Mouse (Mus musculus): ENCODE data around the gene Hsf4. TPM values are rescaled to one million over a fixed set of nuclear protein-coding genes. Genes with fewer than 3 reads are reported as not detected.
A peak's percentile ranks its signal among the peaks of the same experiment; 100 is the strongest.
"Not testable (repeated sequence)": the region's sequence is repeated elsewhere in the genome, so short reads cannot be mapped to it uniquely, and the experiment has no call there.

Hsf4 gene
- total RNA-seq, 4 experiments from 2014 or later = 21.3 to 25.7 (median 22.9) TPM

DNA sequence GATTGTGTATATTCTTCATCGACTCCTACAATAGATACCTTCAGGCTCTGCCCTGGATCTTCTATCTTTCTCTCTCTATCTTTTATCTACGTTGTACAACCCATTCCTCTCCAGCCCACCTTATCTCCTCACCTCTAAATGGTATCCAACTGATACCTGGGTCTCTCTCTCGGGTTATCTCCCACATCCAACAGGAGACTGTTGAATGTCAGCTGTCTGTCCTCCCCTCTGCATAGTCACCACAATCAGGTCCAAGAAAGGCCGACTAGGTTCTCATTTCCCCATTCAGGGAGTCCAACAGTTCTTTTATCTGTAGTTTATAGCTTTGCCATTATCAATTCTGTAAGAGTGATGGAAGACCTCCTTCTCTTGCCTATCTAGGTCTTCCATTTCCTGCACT is 12.6 kb downstream of the Hsf4 start:
- no peak for DNase-seq (ENCODE audit: low spot score in 2 of 2)

DNA sequence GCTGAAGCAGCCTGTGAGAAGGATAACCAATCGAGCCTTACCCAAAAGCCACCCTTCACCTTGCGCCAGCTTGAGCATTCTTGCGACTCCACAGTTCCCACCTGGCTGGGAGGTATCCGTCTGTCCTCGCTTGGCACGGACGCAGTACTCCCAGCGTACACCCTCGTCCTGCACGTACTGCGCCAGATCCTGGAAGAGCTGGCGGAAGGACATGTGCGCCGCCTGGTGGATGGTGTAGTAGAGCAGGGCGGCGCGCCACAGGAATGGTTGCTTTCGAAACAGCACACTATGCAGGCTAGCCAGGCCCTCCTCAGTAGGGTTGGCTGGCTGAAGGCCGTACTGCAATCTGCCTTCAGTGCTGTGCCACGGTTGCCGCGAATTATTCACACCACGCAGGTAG is 13.5 kb downstream of the Hsf4 start:
- DNase-seq (ENCODE audit: low spot score in 2 of 2) = no peak

DNA sequence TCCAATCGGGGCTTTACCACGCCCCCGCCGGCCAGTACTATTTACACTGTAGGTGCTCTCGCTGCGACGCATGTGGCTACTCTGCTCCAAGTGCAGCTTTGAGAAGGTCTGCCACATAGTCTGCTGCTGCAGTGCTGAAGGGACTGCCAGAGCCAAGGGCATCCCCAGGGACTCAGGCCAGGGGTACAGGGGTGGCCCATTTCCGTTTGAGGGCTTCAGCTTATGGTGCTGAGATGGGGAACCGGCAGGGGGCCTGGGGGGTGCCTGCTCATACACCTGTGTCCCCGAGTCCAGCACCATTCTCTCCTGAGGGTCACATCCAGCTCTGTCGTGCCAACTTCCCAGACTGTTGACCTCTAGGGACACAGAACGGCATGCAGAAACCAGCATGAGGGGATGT is 15.9 kb downstream of the Hsf4 start:
- DNase-seq (ENCODE audit: low spot score in 2 of 2) = no peak

DNA sequence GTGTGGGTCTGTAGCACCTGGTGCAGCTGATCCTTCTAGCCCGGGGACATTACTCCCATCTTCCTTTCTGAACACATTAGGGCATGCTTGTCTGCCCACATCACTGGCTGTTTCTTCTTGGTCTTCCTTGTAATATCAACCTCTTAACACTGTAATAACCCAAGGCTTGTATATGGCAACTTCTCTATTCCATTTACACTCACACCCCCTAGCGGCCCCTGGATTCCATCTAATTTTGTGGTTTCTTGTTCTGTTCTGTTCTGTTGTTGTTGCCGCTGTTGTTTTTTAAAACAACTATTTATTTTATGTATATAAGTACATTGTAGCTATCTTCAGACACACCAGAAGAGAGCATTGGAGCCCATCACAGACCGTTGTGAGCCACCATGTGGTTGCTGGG is 17.3 kb downstream of the Hsf4 start:
- no peak for DNase-seq (ENCODE audit: low spot score in 2 of 2)

DNA sequence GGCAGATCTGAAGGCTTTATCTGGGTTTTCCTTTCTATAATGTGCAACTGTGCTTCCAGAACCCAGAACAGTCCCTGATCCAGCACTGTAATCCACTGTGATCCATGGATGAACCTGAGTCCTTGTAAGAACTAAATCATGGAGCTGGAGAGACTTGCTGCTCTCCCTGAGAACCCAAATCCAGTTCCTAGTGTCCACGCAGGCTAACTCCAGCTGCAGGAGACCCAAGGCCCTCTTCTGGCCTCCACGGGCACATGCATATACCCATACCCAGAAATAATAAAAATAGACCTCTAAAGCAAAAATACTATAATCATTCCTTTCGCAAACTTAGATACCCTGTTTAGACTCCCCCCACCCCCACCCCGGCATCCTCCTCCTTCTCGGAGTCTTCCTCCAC is 18.6 kb downstream of the Hsf4 start:
- DNase-seq (ENCODE audit: low spot score in 2 of 2) = no peak

DNA sequence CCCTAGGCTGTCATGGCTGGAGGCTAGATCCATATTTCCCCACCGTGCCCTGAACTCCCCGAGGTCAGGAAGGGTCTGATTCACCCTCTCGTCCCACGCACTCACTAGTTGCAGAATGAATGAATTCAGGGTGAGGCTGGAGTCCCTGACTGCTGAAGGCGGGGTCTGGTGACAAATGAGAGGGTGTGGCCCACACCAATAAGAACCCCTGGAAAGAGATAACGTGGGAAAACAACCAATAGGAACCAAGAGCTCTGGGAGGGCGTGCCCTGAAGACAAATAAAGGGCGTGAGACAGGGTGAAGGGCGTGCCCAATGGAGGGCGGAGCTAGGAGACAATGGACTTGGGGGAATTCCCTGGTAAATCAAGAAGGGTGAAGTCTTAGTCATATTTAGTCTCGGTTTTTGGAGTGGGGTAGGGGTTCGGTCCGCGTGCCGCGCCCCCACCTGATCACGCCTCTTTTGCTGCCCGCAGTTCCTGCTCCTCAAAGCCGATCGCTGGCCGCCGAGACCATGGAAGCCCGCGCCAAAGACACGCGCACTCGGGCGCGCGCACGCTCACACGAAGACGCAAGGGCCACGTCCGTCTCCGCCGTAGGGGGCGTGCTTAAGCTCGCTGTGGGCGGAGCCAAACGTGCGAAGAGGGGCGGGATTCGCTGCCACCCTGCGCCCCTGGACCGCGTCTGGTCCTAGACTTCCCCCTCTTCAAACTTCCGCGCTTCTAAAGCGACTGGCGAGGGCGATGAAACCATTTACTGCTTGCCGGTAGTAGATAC is 19.5 kb downstream of the Hsf4 start:
- peak; percentile 92 to 93 for DNase-seq (ENCODE audit: low spot score in 2 of 2)

DNA sequence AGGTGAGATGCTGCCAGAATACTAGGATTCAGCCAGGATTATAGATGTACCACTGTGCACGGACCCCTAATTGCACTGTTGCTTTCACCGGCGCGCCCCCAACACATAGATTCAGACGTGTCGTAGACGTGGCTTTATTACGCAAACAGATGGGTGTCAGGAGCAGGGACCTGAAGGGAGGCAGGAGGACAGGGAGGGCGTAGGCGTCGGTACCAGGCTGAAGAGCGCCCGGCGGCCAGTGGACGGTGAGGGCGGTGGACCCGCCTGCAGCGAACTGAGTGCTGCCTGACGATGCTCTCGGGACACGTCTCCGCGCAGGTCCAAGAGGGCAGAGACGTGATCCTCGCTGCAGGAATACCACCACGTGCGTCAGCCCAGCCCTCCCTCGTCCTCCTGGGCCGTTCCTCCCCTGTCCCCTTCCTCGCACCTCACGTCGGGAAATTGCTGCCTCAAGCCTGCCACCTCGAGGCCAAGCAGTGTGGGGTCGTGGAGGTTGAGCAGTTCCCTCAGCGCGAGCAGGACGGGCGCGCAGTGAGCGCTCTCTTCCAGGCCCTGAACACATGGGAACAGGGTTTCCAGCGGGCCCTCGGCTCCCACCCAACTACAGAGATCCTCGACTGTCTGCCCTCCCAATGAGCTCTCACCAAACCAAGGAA is 20.3 kb downstream of the Hsf4 start, which contains the start of gene 4931428F04Rik:
Gene 4931428F04Rik (minus strand): TSS at position 60 of the 656 bp plus-strand sequence.
- peak in 1 of 2 experiments; percentile 59 for DNase-seq (ENCODE audit: low spot score in 2 of 2)

DNA sequence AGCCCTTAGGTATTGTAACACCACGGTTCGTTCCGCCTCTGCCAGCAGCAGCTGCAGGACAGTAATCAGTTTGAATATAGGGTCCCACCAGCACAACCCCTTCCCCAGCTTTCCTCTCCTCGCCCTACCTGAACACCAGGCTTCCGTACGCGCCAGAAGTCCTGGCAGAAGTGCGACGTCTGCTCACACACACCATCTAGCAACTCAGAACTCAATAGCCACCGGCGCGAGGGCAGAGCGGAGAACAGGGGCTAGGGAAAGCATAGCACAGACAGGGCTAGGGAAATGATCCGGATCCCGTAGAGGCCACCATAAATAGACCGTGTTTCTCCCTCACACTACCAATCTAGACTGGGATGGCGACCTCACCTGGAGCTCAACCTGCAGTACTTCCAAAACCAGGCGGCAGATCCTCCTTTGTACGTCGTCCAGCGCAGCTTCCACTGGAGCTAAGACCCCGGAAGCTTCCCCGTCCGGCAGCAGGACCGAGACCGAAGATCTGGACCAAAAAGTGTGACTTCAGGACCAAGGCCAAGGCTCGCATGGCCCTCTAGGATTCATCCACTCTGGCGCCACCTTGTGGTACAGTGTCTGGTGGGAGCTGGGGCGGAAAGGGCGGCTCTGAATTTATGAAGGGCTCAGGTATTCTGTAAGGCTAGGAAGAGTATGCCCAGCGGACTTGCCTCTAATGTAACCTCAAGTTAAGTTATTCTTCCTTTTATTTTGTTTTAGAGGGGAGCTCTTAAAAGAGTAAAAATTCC is 21.1 kb downstream of the Hsf4 start:
- DNase-seq (ENCODE audit: low spot score in 2 of 2) = no peak

DNA sequence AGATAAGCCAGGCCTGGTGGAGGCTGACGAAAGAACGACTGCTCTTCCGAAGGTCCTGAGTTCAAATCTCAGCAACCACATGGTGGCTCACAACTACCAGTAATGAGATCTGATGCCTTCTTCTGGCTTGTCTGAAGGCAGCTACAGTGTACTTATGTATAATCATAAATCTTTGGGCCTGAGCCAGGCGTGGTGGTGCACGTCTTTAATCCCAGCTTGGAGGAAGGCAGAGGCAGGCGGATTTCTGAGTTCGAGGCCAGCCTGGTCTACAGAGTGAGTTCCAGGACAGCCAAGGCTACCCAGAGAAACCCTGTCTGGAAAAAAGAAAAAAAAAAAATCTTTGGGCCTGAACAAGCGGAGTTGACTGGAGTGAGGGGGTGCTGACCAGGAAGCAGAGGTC is 21.8 kb downstream of the Hsf4 start:
- not testable (repeated sequence) for DNase-seq (ENCODE audit: low spot score in 2 of 2)

DNA sequence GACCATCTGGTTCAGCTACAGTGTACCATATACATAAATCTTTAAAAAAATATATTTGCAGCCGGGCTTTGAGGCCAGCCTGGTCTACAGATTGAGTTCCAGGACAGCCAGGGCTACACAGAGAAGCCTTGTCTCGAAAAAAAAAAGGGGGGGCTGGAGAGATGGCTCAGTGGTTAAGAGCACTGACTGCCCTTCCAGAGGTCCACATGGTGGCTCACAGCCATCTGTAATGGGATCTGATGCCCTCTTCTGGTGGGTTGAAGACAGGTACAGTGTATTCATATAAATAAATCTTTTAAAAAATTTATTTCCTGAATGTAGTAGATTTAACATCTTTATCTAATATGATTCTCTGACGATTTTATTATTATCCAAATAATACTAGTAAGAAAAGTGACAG is 22.2 kb downstream of the Hsf4 start:
- DNase-seq (ENCODE audit: low spot score in 2 of 2) = not testable (repeated sequence)

DNA sequence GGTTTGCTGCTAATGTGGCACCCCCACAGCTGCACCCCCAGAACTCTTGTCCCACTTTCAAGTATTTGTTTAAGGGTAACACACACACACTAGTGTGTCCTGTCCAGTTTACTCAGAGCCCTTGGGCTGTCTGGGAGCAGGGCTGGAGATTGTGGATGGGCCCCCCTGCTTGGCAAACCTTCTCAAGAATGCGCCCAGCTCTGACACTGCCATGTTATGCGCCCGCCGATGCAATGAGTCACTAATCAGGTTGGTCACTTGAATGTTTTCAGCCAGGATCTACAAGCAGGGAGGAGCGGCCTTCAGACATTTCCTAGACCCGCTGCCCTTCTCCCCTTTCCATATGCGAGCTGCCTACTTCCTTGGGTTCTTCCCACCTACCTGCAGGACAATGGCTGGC is 22.9 kb downstream of the Hsf4 start:
- no peak for DNase-seq (ENCODE audit: low spot score in 2 of 2)

DNA sequence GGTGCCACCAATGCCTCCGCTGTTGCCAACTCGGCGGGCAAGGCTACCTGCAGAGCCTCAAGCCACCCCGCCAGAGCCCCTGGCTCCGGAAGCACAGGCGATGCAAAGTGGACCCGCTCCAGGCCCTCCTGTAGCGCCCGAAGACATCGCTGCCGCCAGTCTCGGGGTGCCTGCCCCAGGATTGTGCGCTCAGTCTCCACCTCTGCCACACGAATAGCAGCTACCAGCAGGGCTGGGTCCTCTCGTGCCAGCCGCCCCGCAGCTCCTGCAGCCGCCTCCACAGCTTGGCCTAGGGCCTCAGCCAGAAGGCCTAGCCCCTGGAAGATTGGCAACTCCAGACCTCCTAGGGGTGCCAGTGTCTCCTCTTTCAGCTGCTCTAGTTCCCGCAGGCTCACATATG is 23.8 kb downstream of the Hsf4 start:
- no peak for DNase-seq (ENCODE audit: low spot score in 2 of 2)

DNA sequence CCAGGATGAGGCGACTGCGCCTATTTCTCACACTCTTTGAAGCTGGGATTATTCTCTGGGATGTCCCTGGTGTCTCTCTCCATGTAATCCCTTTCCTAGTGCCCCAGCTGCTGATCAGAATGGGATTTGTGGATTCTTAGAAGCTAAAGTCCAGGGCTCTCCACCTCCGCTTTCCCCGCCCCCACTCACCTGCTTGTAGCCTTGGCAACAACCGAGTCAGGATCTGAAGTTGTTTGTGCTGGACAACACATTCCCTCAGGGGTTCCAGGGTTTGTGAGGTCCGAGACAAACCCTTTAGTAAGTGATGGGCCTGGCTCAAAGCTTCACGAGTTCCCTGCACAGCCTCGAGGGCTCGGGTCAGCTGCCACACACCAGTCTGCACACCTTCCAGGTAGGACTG is 25.2 kb downstream of the Hsf4 start:
- no peak for DNase-seq (ENCODE audit: low spot score in 2 of 2)

DNA sequence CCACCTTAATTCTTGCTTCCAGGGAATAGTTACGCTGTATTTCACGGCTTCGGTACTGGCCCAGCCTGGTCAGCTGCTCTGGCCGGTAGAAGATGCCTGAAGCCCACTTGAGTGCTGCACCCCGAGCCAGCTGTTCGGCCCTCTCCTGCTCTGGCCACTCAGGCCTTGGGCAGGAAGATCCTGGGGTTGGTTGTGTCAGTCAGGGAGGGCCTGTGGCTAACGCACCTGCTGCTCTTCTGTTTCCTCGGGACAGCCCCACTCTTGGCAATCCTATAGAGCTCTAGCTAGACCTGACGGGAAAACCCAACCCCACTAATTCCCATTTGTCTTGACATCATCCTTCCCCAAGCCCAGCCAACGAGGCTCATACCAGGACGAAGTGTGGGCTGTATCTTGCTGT is 25.7 kb downstream of the Hsf4 start:
- no peak for DNase-seq (ENCODE audit: low spot score in 2 of 2)

DNA sequence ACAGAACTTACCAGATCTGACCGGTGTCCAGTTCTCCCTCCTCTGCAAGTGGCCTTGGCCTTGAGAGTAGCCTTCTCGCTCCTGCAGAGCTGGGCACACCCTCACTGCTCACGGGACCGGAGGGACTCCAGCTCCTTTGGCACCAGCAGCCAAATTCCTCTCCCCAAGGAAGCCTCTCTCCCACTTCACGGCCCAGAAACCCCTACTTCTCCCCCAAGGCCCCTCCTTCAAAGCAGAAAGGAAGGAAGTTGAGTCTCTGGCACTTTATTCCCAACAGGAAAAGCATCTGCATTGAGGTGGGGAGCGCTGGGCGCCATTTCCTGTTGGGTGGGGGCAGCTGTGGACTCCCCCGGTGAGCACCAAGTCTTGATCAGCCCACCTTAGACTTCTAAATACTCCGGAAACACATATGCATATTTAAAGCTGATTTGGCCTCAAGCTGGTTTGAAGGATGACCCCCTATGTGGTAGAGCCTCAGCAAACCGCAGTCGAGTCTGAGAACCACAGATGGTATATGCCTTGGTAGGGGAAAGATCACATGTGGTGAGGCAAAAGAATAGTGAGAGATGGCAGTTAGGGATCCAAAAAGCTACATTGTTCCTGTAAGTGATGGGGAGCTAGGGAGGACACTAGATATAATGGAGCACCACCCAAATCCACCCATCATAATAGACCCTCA is 26.4 kb downstream of the Hsf4 start, which contains the start of gene Exoc3l:
Gene Exoc3l (minus strand): TSS at position 207 of the 679 bp plus-strand sequence.
- DNase-seq (ENCODE audit: low spot score in 2 of 2) = no peak

DNA sequence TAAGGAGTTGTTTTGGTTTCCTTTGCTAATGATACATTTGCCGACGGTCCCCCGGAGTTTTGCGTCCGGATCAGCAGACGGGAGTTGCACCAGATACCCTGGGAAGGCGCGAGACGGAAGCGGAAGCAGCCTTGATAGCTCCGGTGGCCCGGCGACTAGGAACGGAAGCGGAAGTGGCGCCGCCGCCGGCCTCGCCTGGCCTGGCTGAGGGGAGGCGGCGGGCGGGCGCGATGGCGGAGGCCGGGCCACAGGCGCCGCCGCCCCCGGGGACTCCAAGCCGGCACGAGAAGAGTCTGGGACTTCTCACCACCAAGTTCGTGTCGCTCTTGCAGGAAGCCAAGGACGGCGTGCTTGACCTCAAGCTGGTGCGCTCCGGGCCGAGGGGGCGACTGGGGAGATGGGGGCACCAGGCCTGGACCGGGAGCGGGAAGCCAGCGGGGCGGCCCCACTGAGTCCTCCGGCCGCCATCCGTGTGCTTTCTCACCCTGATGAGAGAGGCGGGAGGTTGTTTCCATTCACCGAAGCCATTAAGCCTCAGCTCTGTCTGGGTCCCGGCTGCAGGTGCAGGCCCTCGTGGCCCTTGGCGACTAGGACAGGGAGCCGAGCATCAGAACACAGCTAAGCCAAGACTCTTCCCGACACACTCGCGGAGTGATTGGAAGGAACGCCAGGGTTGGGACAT is 28.1 kb downstream of the Hsf4 start, which contains the start of gene E2f4:
Gene E2f4 (plus strand): TSS at position 153 of the 682 bp plus-strand sequence.
- DNase-seq (ENCODE audit: low spot score in 2 of 2) = peak; percentile 72 to 90

DNA sequence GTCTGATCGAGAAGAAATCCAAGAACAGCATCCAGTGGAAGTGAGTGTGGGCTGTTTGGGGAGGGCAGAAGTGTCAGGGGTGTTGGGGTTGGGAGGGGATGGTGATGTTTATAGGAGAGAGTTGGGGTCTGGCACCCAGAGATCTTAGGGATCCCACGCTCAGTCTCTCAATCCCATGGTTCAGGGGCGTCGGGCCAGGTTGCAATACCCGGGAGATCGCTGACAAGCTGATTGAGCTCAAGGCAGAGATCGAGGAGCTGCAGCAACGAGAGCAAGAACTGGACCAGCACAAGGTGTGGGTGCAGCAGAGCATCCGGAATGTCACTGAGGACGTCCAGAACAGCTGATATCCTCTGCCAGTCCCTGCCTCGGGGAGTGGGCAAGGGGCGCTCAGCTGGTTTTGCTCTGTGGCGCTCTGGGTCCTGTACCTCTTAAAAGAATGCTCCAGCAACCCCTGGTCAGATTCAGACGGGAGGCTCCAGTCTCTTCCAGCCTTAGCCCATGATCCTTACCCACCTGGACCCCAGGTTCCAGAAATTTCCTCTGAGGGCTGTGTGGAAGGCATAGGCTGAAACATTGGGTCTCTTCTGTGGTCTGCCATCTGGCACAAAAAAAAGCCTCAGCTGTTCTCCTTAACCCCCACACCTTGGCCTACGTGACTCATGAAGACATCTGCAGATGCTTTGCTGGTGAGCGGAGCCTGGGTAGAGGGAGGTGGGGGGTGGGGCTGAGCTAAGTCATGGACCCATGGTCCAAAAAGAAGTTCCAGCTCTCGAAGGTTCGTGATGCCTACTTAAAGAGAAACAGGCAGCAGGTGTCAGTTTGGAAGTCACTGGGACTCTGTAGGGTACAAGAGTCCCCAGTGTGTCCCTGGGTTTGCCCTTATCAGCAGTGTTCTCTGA is 29.0 kb downstream of the Hsf4 start:
- no peak for DNase-seq (ENCODE audit: low spot score in 2 of 2)

DNA sequence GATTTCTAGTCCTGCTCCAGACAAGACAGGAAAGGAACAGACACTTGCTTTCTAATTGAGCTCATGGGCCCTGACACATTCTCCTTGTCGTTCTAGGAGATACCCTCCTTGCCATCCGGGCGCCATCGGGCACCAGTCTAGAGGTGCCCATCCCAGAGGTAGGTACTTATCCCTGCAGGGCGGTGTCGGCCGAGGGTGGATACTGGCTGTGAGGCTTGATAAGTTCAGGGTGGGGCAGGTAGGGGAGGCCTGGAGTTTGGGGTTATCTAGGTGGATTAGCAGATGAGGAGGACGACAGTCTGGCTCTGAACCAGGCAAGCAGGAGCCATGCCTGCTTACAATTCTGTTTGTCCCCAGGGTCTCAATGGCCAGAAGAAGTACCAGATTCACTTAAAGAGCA is 30.4 kb downstream of the Hsf4 start:
- DNase-seq (ENCODE audit: low spot score in 2 of 2) = no peak

DNA sequence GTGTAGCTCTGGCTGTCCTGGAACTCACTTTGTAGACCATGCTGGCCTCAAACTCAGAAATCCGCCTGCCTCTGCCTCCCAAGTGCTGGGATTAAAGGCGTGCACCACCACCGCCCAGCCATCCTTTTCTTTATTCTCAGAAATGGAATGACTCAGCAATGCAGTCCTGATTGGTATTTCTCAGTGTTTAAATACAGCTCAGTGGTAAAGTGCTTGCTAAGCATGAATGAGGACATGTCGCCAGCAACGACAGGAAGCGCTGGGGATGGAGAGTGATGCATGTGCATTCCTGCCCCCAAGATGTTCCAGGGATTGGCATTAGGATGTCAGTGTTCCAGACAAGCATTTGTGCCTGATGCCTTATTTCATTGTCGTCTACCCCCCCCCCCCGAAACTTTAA is 33.8 kb downstream of the Hsf4 start:
- no peak for DNase-seq (ENCODE audit: low spot score in 2 of 2)

DNA sequence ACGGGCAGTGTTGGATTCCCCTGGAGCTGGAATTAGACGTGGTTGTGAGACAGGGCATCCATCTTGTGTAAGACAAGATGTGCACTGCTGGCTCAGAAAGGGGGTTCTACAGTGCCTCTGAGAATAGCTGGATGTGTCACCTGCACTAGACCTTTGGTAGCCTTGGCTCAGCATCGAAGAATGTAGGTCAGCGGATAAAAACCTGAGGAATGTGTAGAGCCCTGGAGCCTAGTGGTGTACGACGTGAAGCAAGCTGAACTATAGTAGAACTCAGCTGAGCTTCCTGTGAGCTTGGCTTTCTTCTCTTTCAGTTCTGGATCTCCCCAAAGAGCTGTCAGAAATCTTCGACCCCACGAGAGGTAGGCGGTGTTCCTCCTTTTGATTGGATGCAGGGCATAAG is 34.3 kb downstream of the Hsf4 start:
- DNase-seq (ENCODE audit: low spot score in 2 of 2) = no peak

Measured in left cerebral cortex, adult 8-10 months (tissue).